Mouse (Mus musculus) T-helper 2 cell (primary cell): ENCODE results near the gene Lrrc63.

ENCODE experiments used
- in situ Hi-C: fragments of 300-600 bp; cut with MboI, MseI; formaldehyde crosslinking; loops from one replicate; pipeline ENCODE4 v1.15.1; 2025; ENCODE audit warnings: high pct_unique_total_duplicates

Lrrc63 gene

DNA sequence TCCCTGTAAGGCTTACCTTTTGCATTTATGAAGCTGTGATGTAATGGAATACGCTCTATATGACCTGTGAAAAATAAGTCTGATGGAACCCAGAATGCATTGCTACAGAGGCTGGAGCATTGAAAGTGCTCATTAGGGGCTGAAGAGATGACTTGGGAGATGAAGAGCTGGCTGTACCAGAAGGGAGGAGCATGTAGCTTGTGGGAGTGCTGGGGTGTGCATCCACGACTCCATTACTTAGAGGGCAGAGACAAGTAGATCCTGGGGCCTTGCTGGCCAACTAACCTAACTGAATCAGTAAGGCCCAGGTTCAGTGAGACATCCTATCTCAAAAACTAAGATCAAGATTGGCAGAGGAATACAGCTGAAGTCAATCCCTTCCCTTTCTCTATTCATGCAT lies 8.5 kb upstream of the Lrrc63 start:
- in situ Hi-C loops: no loop called here

DNA sequence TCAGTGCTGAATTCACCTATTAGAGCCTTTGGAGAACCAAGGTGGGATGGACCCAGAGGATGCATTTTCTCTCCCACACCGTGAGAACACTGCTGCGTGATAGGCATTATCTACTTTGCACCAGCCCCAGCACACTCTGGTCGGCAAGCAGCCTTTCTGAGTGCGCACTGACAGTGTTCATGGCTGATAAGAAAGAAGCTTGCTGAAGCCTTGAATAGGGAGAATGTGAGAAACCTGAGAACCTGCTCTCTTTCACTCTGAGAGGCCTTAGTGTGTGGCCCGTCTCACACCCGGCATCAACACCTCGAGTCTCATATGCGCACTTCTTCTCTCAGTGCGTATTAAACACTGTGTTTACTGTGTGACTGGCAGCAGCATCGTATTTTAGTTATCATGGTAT lies 7.8 kb upstream of the Lrrc63 start:
- in situ Hi-C loops: no loop called here

- in situ Hi-C loops: no loop called here
Observed at GRCm38 (mm10) chr14:75136119-75136966, 5.7 kb upstream of the Lrrc63 start.

- in situ Hi-C loops: loop anchor here (5.0 kb wide), 1 partner anchor 41 kb away; no protein-coding TSS in a partner anchor
Observed at GRCm38 (mm10) chr14:75131324-75131935, 749 bp upstream of the Lrrc63 start.

- in situ Hi-C loops: no loop called here
Observed at GRCm38 (mm10) chr14:75121658-75122057, 9.0 kb downstream of the Lrrc63 start.

DNA sequence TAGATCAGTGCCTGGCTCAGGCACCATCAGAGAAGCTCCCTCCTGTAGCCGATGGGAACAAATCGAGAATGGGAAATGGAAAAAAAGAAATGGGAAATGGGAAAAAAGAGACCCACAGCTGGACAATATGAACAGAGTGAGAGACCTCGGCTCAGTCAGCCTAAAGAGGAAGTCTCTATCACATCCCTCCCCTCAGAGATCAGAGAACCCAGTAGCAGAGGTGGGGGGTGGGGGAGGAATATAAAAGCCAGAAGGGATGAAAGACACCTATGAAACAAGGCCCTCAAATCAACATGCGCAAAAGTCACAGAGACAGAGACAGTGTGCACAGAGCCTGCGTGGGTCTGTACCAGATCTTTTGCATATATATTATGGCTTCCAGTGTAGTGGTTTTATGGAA lies 27.7 kb downstream of the Lrrc63 start:
- in situ Hi-C loops: no loop called here

DNA sequence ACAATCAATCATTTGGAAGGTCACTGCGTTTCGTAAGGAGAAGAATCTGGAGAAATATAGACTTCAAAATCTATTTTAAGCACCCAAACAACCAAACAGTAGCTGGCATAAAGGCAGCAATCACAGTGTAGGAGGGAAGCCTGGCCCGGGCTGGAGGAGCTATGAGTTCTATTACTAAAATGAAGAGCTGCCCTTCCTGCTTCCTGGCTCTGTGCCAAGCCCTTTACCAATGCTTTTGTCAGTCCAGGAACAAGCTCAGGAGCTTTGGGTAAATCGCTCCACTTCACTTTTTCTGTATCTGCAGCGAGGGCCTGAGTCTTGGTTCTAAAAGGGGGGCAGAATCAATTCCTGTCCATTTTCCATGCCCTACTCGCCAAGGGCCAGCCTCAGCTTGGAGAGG lies 52.7 kb downstream of the Lrrc63 start:
- in situ Hi-C loops: no loop called here

DNA sequence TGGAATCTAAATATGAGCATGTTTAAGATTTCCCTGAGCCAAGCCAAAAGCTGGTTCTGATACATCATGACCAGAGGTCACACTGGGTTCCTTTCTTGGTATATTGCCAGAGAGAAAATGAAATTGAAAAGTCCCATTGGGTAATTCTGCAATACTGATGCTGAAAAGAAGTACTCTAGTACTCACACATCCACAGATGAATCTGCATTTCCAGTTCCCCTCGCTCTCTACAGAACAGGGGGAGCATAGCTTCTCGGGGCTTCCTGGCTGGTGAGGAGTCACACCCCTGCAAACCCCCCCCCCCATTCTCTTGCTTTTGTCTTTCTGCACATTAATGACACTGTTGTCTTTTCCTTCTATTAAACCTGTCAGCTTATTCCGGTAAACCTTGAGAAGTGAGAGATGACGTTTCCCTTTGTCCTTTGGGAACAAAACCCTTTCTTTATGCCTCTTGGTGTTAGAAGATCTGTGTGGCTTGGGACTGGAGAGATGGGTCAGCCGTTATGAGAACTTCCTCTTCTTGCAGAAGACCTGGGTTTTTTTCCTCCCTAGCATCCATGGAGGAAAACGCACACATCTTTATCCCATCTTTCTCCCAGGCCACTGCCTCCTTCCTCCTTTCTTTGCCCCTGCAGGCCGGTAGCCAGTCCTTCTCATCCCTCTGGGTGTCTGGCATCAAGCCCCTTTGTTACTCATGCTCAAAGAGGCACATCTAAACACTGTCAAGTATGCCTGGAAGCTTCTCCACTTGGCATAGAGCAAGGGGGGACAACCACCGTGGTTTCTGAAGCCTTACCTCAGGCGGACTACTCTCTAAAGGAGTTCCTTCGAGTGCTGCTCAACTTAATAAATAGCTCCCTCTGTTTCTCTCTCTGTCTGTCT lies 55.1 kb downstream of the Lrrc63 start:
- in situ Hi-C loops: no loop called here

- in situ Hi-C loops: no loop called here
Observed at GRCm38 (mm10) chr14:75071091-75071490, 59.6 kb downstream of the Lrrc63 start.

GRCm38 (mm10) chr14:75069356-75069979 lies 61.2 kb downstream of the Lrrc63 start:
- in situ Hi-C loops: no loop called here

GRCm38 (mm10) chr14:75068430-75069112 lies 62.1 kb downstream of the Lrrc63 start:
- in situ Hi-C loops: no loop called here

- in situ Hi-C loops: no loop called here
Observed at GRCm38 (mm10) chr14:75065211-75065610, 65.5 kb downstream of the Lrrc63 start.

GRCm38 (mm10) chr14:75064520-75064919 lies 66.2 kb downstream of the Lrrc63 start:
- in situ Hi-C loops: loop anchor here (5.0 kb wide), 1 partner anchor 133 kb away; no protein-coding TSS in a partner anchor

DNA sequence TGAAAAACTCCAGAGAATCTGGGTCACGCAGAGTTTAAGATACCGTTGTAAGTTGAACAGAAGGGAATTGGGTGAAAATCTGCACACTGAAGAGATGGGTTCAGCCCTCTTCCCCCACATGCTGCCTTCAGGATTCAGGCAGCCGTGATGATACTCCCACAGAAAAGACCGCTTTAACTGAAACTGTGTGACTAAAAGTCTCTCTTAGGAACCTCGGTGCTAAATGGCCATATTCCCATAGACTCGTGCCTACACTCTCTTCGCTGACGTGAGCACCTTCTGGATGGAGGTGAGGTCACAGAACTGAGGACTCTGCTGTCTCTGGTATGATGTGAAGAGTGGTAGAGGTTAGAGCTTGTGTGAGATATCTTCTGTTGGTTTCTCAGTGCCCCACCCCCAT lies 66.7 kb downstream of the Lrrc63 start:
- in situ Hi-C loops: loop anchor here (5.0 kb wide), 1 partner anchor 133 kb away; no protein-coding TSS in a partner anchor

- in situ Hi-C loops: loop anchor here (5.0 kb wide), 1 partner anchor 137 kb away; no protein-coding TSS in a partner anchor
Observed at GRCm38 (mm10) chr14:75060562-75060961, 70.1 kb downstream of the Lrrc63 start.

DNA sequence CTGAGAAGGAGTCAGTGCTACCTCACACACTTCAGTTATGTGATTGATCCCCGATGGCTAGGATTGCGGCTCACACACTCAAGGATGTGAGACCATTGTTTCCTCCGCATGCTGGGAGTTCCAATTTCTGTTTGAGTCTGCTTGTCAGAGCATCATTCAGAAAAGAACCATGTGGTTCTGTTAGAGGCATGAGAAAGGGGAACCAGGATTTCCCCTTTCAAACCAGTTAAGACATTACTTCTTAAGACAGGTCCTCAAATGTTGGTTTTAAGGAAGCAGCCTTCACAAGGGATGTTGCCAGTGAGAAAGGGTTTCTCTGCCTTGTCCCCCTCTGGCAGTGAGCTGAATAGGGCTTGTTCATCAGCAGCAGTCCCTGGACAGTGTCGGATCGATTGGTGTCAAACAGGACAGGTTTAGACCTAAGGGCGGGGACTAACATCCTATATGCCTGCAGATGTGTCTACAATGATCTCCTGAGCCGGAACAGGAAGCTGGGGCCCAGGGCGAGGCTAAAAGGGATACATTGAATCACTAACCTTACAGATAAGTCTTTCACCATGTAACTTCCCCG lies 73.7 kb downstream of the Lrrc63 start:
- in situ Hi-C loops: loop anchor here (10.0 kb wide), 1 partner anchor 118 kb away; no protein-coding TSS in a partner anchor

- in situ Hi-C loops: loop anchor here (10.0 kb wide), 1 partner anchor 120 kb away; no protein-coding TSS in a partner anchor
Observed at GRCm38 (mm10) chr14:75054455-75055343, 76.0 kb downstream of the Lrrc63 start.

- in situ Hi-C loops: loop anchor here (10.0 kb wide), 1 partner anchor 122 kb away; no protein-coding TSS in a partner anchor
Observed at GRCm38 (mm10) chr14:75052451-75052850, 78.2 kb downstream of the Lrrc63 start.

- in situ Hi-C loops: no loop called here
Observed at GRCm38 (mm10) chr14:75045184-75045583, 85.5 kb downstream of the Lrrc63 start.
